Mouse (Mus musculus): Measurements from ENCODE around the gene Itpr1.

- TF ChIP-seq CTCF (IDR thresholded peaks at IDR 0.05; ENCODE audit: insufficient read depth, low read depth, low read length) (no peak), POLR2A (IDR thresholded peaks at IDR 0.05; ENCODE audit: insufficient read depth, low read depth, low read length) (no peak)
Measured at GRCm38 (mm10) chr6:108259671-108260070, 46.8 kb downstream of the Itpr1 start.

Measured in olfactory bulb, adult 2 months (tissue).